Mouse (Mus musculus) intestine, embryonic 15.5 days (tissue): ENCODE measurements around the gene 4930447C04Rik. TPM values are rescaled to one million over a fixed set of nuclear protein-coding genes. Genes with fewer than 3 reads are reported as not detected.

Experiments
- ATAC-seq: fragments of 200-750 bp; cut with Nextera tagmentation; 2 replicates; pipeline ENCODE4 v1.8.0; 2017; ENCODE audit warnings: moderate TSS enrichment, moderate library complexity
- H3K27ac ChIP-seq: fragments of 300-500 bp; sonication (generic); 2 replicates; pipeline ENCODE4 v1.5.1; 2015; ENCODE audit warnings: mild to moderate bottlenecking, inconsistent platforms
- H3K27me3 ChIP-seq: fragments of 300-500 bp; sonication (generic); replicated peaks from 2 replicates; pipeline ENCODE4 v1.6.1; 2015; ENCODE audit warnings: inconsistent platforms
- H3K36me3 ChIP-seq: fragments of 300-500 bp; sonication (generic); 2 replicates; pipeline ENCODE4 v1.6.1; 2015; ENCODE audit warnings: inconsistent platforms
- H3K4me1 ChIP-seq: fragments of 300-500 bp; sonication (generic); replicated peaks from 2 replicates; pipeline ENCODE4 v1.6.1; 2015; ENCODE audit warnings: inconsistent platforms
- H3K4me2 ChIP-seq: fragments of 300-500 bp; sonication (generic); replicated peaks from 2 replicates; pipeline ENCODE4 v1.6.1; 2015; ENCODE audit warnings: mild to moderate bottlenecking, inconsistent platforms
- H3K4me3 ChIP-seq: fragments of 300-500 bp; sonication (generic); replicated peaks from 2 replicates; pipeline ENCODE4 v1.5.1; 2015; ENCODE audit warnings: inconsistent platforms
- H3K9ac ChIP-seq: fragments of 300-500 bp; sonication (generic); 2 replicates; pipeline ENCODE4 v1.6.1; 2015; ENCODE audit warnings: inconsistent platforms
- H3K9me3 ChIP-seq: fragments of 300-500 bp; sonication (generic); 2 replicates; pipeline ENCODE4 v1.6.1; 2016; ENCODE audit warnings: inconsistent platforms
- WGBS: fragments of 180-500 bp; shearing (Covaris S2); methylation state at CpG from one replicate; pipeline ENCODE4 v1.1.7; 2015; 5-methylcytosine and 5-hydroxymethylcytosine counted together
- polyA plus RNA-seq: library from polyadenylated mRNA; unstranded; fragments of >200 nt; fragmentation: Nextera tagmentation; extraction: Ambion mirVana; gene quantifications from 2 replicates; pipeline ENCODE4 v1.2.1, GENCODE M21; 2015

Gene 4930447C04Rik
- 1.1 and 1.7 TPM in 2 replicates for polyA plus RNA-seq

- WGBS = under 1% methylated on average over 39 of the region's 39 CpGs
- Histone ChIP-seq H3K9ac (no peak within 1 kb of the TSS), H3K36me3 (no peaks in the 10 kb centered on the region), H3K4me2 (peak within 1 kb of the TSS; percentile 37), H3K4me1 (peaks cover 10% of the 10 kb centered on the region), H3K4me3 (0 out of 2 replicates have a peak within 1 kb of the TSS, but pooled peaks have one; percentile 0), H3K27me3 (peaks cover 87% of the 10 kb centered on the region), H3K9me3 (no peaks in the 10 kb centered on the region), H3K27ac (no peak within 1 kb of the TSS)
- no peak for ATAC-seq
These were observed at the start of gene 4930447C04Rik for GRCm38 (mm10) chr12:72940071-72940821. 4930447C04Rik (minus strand) TSS chr12:72940774.

GRCm38 (mm10) chr12:72983071-72983857 lies 42.7 kb upstream of the 4930447C04Rik start:
- 75% methylated on average over 8 of the region's 8 CpGs for WGBS
- no peak for ATAC-seq

GRCm38 (mm10) chr12:72982616-72983015 lies 42.0 kb upstream of the 4930447C04Rik start:
- Histone ChIP-seq H3K36me3 (no peaks in the 10 kb centered on the region), H3K4me1 (no peaks in the 10 kb centered on the region), H3K9ac (no peak overlapping the region), H3K27ac (no peak overlapping the region), H3K4me3 (no peak overlapping the region), H3K27me3 (no peaks in the 10 kb centered on the region), H3K9me3 (no peaks in the 10 kb centered on the region), H3K4me2 (no peak overlapping the region)
- WGBS = 72% methylated on average over 10 of the region's 10 CpGs
- no peak for ATAC-seq

More at GRCm38 (mm10) chr12:72983071-72983857, 42.7 kb upstream of the 4930447C04Rik start:
- Histone ChIP-seq H3K36me3 (no peaks in the 10 kb centered on the region), H3K27me3 (no peaks in the 10 kb centered on the region), H3K4me3 (no peak overlapping the region), H3K4me1 (no peaks in the 10 kb centered on the region), H3K4me2 (no peak overlapping the region), H3K9me3 (no peaks in the 10 kb centered on the region), H3K27ac (no peak overlapping the region), H3K9ac (no peak overlapping the region)

GRCm38 (mm10) chr12:72979236-72979635 lies 38.7 kb upstream of the 4930447C04Rik start:
- WGBS = 70% methylated on average over 5 of the region's 5 CpGs
- Histone ChIP-seq H3K27me3 (no peaks in the 10 kb centered on the region), H3K4me1 (0 out of 2 replicates have a peak, but pooled peaks cover 3% of the 10 kb centered on the region), H3K9ac (no peak overlapping the region), H3K9me3 (no peaks in the 10 kb centered on the region), H3K27ac (no peak overlapping the region), H3K4me2 (no peak overlapping the region), H3K4me3 (no peak overlapping the region), H3K36me3 (no peaks in the 10 kb centered on the region)
- ATAC-seq = no peak

- no peak for ATAC-seq
- Histone ChIP-seq H3K27me3 (no peaks in the 10 kb centered on the region), H3K4me3 (no peak overlapping the region), H3K36me3 (no peaks in the 10 kb centered on the region), H3K4me2 (no peak overlapping the region), H3K4me1 (0 out of 2 replicates have a peak, but pooled peaks cover 3% of the 10 kb centered on the region), H3K9ac (no peak overlapping the region), H3K9me3 (no peaks in the 10 kb centered on the region), H3K27ac (no peak overlapping the region)
- 80% methylated on average over 3 of the region's 3 CpGs for WGBS
These were observed 37.3 kb upstream of the 4930447C04Rik start for GRCm38 (mm10) chr12:72977851-72978250.

- Histone ChIP-seq H3K9ac (peak overlapping the region; percentile 20; the same call in 1 of the 2 replicates), H3K9me3 (no peaks in the 10 kb centered on the region), H3K4me1 (0 out of 2 replicates have a peak, but pooled peaks cover 3% of the 10 kb centered on the region), H3K4me3 (0 out of 2 replicates have a peak overlapping the region, but pooled peaks have one; percentile 6), H3K4me2 (peak overlapping the region; percentile 56), H3K36me3 (no peaks in the 10 kb centered on the region), H3K27me3 (no peaks in the 10 kb centered on the region), H3K27ac (no peak overlapping the region)
- ATAC-seq = peak; percentile 74
- WGBS = 2% methylated on average over 12 of the region's 12 CpGs
These were observed 36.1 kb upstream of the 4930447C04Rik start for GRCm38 (mm10) chr12:72976718-72977117.

GRCm38 (mm10) chr12:72976172-72976571 lies 35.6 kb upstream of the 4930447C04Rik start:
- 0 out of 2 replicates have a peak overlapping the region, but pooled peaks have one; percentile 6 for H3K4me3 ChIP-seq
- 6% methylated on average over 7 of the region's 7 CpGs for WGBS
- H3K9me3 ChIP-seq = no peaks in the 10 kb centered on the region
- H3K4me2 ChIP-seq = peak overlapping the region; percentile 56
- no peak overlapping the region for H3K27ac ChIP-seq
- H3K4me1 ChIP-seq = 0 out of 2 replicates have a peak, but pooled peaks cover 3% of the 10 kb centered on the region
- no peak for ATAC-seq
- H3K27me3 ChIP-seq = no peaks in the 10 kb centered on the region
- no peak overlapping the region for H3K9ac ChIP-seq
- H3K36me3 ChIP-seq = no peaks in the 10 kb centered on the region

GRCm38 (mm10) chr12:72973161-72973560 lies 32.6 kb upstream of the 4930447C04Rik start:
- Histone ChIP-seq H3K27me3 (no peaks in the 10 kb centered on the region), H3K9me3 (no peaks in the 10 kb centered on the region), H3K27ac (no peak overlapping the region), H3K4me3 (no peak overlapping the region), H3K4me2 (no peak overlapping the region), H3K4me1 (0 out of 2 replicates have a peak, but pooled peaks cover 3% of the 10 kb centered on the region), H3K9ac (no peak overlapping the region), H3K36me3 (no peaks in the 10 kb centered on the region)
- WGBS = 7% methylated on average over 6 of the region's 6 CpGs
- ATAC-seq = no peak

- no peak overlapping the region for H3K27ac ChIP-seq
- no peaks in the 10 kb centered on the region for H3K4me1 ChIP-seq
- H3K27me3 ChIP-seq = no peaks in the 10 kb centered on the region
- H3K36me3 ChIP-seq = no peaks in the 10 kb centered on the region
- H3K9ac ChIP-seq = no peak overlapping the region
- no peak for ATAC-seq
- 70% methylated on average over 14 of the region's 14 CpGs for WGBS
- H3K4me2 ChIP-seq = no peak overlapping the region
- H3K9me3 ChIP-seq = no peaks in the 10 kb centered on the region
- no peak overlapping the region for H3K4me3 ChIP-seq
These were observed 30.0 kb upstream of the 4930447C04Rik start for GRCm38 (mm10) chr12:72970620-72971019.

- no peak overlapping the region for H3K4me2 ChIP-seq
- no peak overlapping the region for H3K9ac ChIP-seq
- H3K27me3 ChIP-seq = no peaks in the 10 kb centered on the region
- WGBS = 81% methylated on average over 7 of the region's 7 CpGs
- no peak overlapping the region for H3K27ac ChIP-seq
- no peaks in the 10 kb centered on the region for H3K9me3 ChIP-seq
- ATAC-seq = no peak
- no peak overlapping the region for H3K4me3 ChIP-seq
- no peaks in the 10 kb centered on the region for H3K4me1 ChIP-seq
- H3K36me3 ChIP-seq = no peaks in the 10 kb centered on the region
These were observed 27.0 kb upstream of the 4930447C04Rik start for GRCm38 (mm10) chr12:72967541-72967940.

- no peak for ATAC-seq
- Histone ChIP-seq H3K9me3 (no peaks in the 10 kb centered on the region), H3K36me3 (no peaks in the 10 kb centered on the region), H3K4me1 (no peaks in the 10 kb centered on the region), H3K4me3 (no peak overlapping the region), H3K27ac (no peak overlapping the region), H3K9ac (no peak overlapping the region), H3K4me2 (no peak overlapping the region), H3K27me3 (no peaks in the 10 kb centered on the region)
- 60% methylated on average over 6 of the region's 6 CpGs for WGBS
These were observed 22.2 kb upstream of the 4930447C04Rik start for GRCm38 (mm10) chr12:72962761-72963160.

- Histone ChIP-seq H3K4me3 (no peak overlapping the region), H3K9ac (no peak overlapping the region), H3K36me3 (no peaks in the 10 kb centered on the region), H3K9me3 (no peaks in the 10 kb centered on the region), H3K4me2 (no peak overlapping the region), H3K4me1 (no peaks in the 10 kb centered on the region), H3K27me3 (no peaks in the 10 kb centered on the region), H3K27ac (no peak overlapping the region)
- WGBS = 87% methylated on average over 3 of the region's 3 CpGs
- no peak for ATAC-seq
These were observed 17.9 kb upstream of the 4930447C04Rik start for GRCm38 (mm10) chr12:72958446-72958845.
